Mouse (Mus musculus): Measurements from ENCODE around the gene Uso1. TPM values are rescaled to one million over a fixed set of nuclear protein-coding genes. Genes with fewer than 3 reads are reported as not detected.
A peak's percentile ranks its signal among the peaks of the same experiment; 100 is the strongest.

The Uso1 gene
- polyA plus RNA-seq, 1 experiment from 2014 or later, result 25.9 TPM

GRCm38 (mm10) chr5:92218915-92219793, 81.4 kb downstream of the Uso1 start:
- Histone ChIP-seq H3K9me3 (ENCODE audit: control insufficient read depth, low read length) (no peaks in the 10 kb centered on the region), H3K9ac (ENCODE audit: low read length) (no peak overlapping the region; the same call in 1 of the 2 replicates), H3K36me3 (ENCODE audit: control insufficient read depth, insufficient read depth, low read length) (no peaks in the 10 kb centered on the region), H3K4me3 (ENCODE audit: low read depth, low read length) (no peak overlapping the region), H3K27ac (ENCODE audit: low read depth, low read length) (no peak overlapping the region; the same call in 1 of the 2 replicates), H3K4me2 (peak overlapping the region; percentile 12; the same call in 1 of the 2 replicates), H3K27me3 (ENCODE audit: control insufficient read depth, insufficient read depth, low read length) (no peaks in the 10 kb centered on the region), H3K4me1 (ENCODE audit: control insufficient read depth, insufficient read depth, low read length) (peaks cover 6% of the 10 kb centered on the region; the same call in 1 of the 2 replicates)
- DNase-seq (ENCODE audit: low spot score, missing footprints) (no peak), ATAC-seq (ENCODE audit: low FRiP score) (peak; percentile 94)
- 34% methylated on average over 17 of the region's 17 CpGs for WGBS

- ATAC-seq (ENCODE audit: low FRiP score), result peak; percentile 61; the same call in 1 of the 2 replicates
- no peak for DNase-seq (ENCODE audit: low spot score, missing footprints)
- Histone ChIP-seq H3K9ac (ENCODE audit: low read length) (no peak overlapping the region), H3K4me3 (ENCODE audit: low read depth, low read length) (no peak overlapping the region), H3K27me3 (ENCODE audit: control insufficient read depth, insufficient read depth, low read length) (no peaks in the 10 kb centered on the region), H3K4me1 (ENCODE audit: control insufficient read depth, insufficient read depth, low read length) (peaks cover 6% of the 10 kb centered on the region; the same call in 1 of the 2 replicates), H3K4me2 (no peak overlapping the region), H3K27ac (ENCODE audit: low read depth, low read length) (no peak overlapping the region), H3K9me3 (ENCODE audit: control insufficient read depth, low read length) (no peaks in the 10 kb centered on the region), H3K36me3 (ENCODE audit: control insufficient read depth, insufficient read depth, low read length) (no peaks in the 10 kb centered on the region)
- 75% methylated on average over 6 of the region's 6 CpGs for WGBS
Measured at GRCm38 (mm10) chr5:92219826-92220225, 82.1 kb downstream of the Uso1 start.

GRCm38 (mm10) chr5:92220287-92220902, 82.7 kb downstream of the Uso1 start:
- H3K9ac ChIP-seq (ENCODE audit: low read length), result no peak overlapping the region
- no peaks in the 10 kb centered on the region for H3K9me3 ChIP-seq (ENCODE audit: control insufficient read depth, low read length)
- no peak overlapping the region for H3K4me2 ChIP-seq
- no peak overlapping the region for H3K4me3 ChIP-seq (ENCODE audit: low read depth, low read length)
- peaks cover 6% of the 10 kb centered on the region; the same call in 1 of the 2 replicates for H3K4me1 ChIP-seq (ENCODE audit: control insufficient read depth, insufficient read depth, low read length)
- H3K27me3 ChIP-seq (ENCODE audit: control insufficient read depth, insufficient read depth, low read length), result no peaks in the 10 kb centered on the region
- no peak overlapping the region for H3K27ac ChIP-seq (ENCODE audit: low read depth, low read length)
- H3K36me3 ChIP-seq (ENCODE audit: control insufficient read depth, insufficient read depth, low read length), result no peaks in the 10 kb centered on the region
- WGBS, result 95% methylated on average over 8 of the region's 8 CpGs
- ATAC-seq (ENCODE audit: low FRiP score), result no peak
- DNase-seq (ENCODE audit: low spot score, missing footprints), result no peak

GRCm38 (mm10) chr5:92227782-92228181, 90.0 kb downstream of the Uso1 start:
- Histone ChIP-seq H3K9me3 (ENCODE audit: control insufficient read depth, low read length) (no peaks in the 10 kb centered on the region), H3K4me1 (ENCODE audit: control insufficient read depth, insufficient read depth, low read length) (no peaks in the 10 kb centered on the region), H3K36me3 (ENCODE audit: control insufficient read depth, insufficient read depth, low read length) (no peaks in the 10 kb centered on the region), H3K4me2 (no peak overlapping the region), H3K27ac (ENCODE audit: low read depth, low read length) (no peak overlapping the region), H3K4me3 (ENCODE audit: low read depth, low read length) (no peak overlapping the region), H3K27me3 (ENCODE audit: control insufficient read depth, insufficient read depth, low read length) (no peaks in the 10 kb centered on the region), H3K9ac (ENCODE audit: low read length) (no peak overlapping the region)
- DNase-seq (ENCODE audit: low spot score, missing footprints) (no peak), ATAC-seq (ENCODE audit: low FRiP score) (no peak)
- 90% methylated on average over 7 of the region's 7 CpGs for WGBS

- Histone ChIP-seq H3K4me1 (ENCODE audit: control insufficient read depth, insufficient read depth, low read length) (no peaks in the 10 kb centered on the region), H3K4me2 (no peak overlapping the region), H3K9ac (ENCODE audit: low read length) (no peak overlapping the region), H3K4me3 (ENCODE audit: low read depth, low read length) (no peak overlapping the region), H3K27ac (ENCODE audit: low read depth, low read length) (no peak overlapping the region), H3K36me3 (ENCODE audit: control insufficient read depth, insufficient read depth, low read length) (no peaks in the 10 kb centered on the region), H3K9me3 (ENCODE audit: control insufficient read depth, low read length) (no peaks in the 10 kb centered on the region), H3K27me3 (ENCODE audit: control insufficient read depth, insufficient read depth, low read length) (no peaks in the 10 kb centered on the region)
- no peak for ATAC-seq (ENCODE audit: low FRiP score)
- DNase-seq (ENCODE audit: low spot score, missing footprints), result no peak
- 23% methylated on average over 10 of the region's 10 CpGs for WGBS
Measured at GRCm38 (mm10) chr5:92228776-92229175, 91.0 kb downstream of the Uso1 start.

- Histone ChIP-seq H3K27me3 (ENCODE audit: control insufficient read depth, insufficient read depth, low read length) (no peaks in the 10 kb centered on the region), H3K9me3 (ENCODE audit: control insufficient read depth, low read length) (no peaks in the 10 kb centered on the region), H3K27ac (ENCODE audit: low read depth, low read length) (no peak overlapping the region), H3K4me3 (ENCODE audit: low read depth, low read length) (no peak overlapping the region), H3K36me3 (ENCODE audit: control insufficient read depth, insufficient read depth, low read length) (no peaks in the 10 kb centered on the region), H3K4me2 (no peak overlapping the region), H3K9ac (ENCODE audit: low read length) (no peak overlapping the region), H3K4me1 (ENCODE audit: control insufficient read depth, insufficient read depth, low read length) (no peaks in the 10 kb centered on the region)
- WGBS, result 94% methylated on average over 3 of the region's 3 CpGs
- no peak for DNase-seq (ENCODE audit: low spot score, missing footprints)
- no peak for ATAC-seq (ENCODE audit: low FRiP score)
Measured at GRCm38 (mm10) chr5:92229514-92229913, 91.8 kb downstream of the Uso1 start.

- WGBS, result 89% methylated on average over 11 of the region's 11 CpGs
- ATAC-seq (ENCODE audit: low FRiP score) (no peak), DNase-seq (ENCODE audit: low spot score, missing footprints) (no peak)
- Histone ChIP-seq H3K4me1 (ENCODE audit: control insufficient read depth, insufficient read depth, low read length) (no peaks in the 10 kb centered on the region), H3K4me3 (ENCODE audit: low read depth, low read length) (no peak overlapping the region), H3K9me3 (ENCODE audit: control insufficient read depth, low read length) (no peaks in the 10 kb centered on the region), H3K36me3 (ENCODE audit: control insufficient read depth, insufficient read depth, low read length) (no peaks in the 10 kb centered on the region), H3K9ac (ENCODE audit: low read length) (no peak overlapping the region), H3K27me3 (ENCODE audit: control insufficient read depth, insufficient read depth, low read length) (no peaks in the 10 kb centered on the region), H3K27ac (ENCODE audit: low read depth, low read length) (no peak overlapping the region), H3K4me2 (no peak overlapping the region)
Measured at GRCm38 (mm10) chr5:92230306-92230705, 92.6 kb downstream of the Uso1 start.

GRCm38 (mm10) chr5:92231836-92232235, 94.1 kb downstream of the Uso1 start:
- no peaks in the 10 kb centered on the region for H3K36me3 ChIP-seq (ENCODE audit: control insufficient read depth, insufficient read depth, low read length)
- no peak overlapping the region for H3K27ac ChIP-seq (ENCODE audit: low read depth, low read length)
- no peaks in the 10 kb centered on the region for H3K9me3 ChIP-seq (ENCODE audit: control insufficient read depth, low read length)
- ATAC-seq (ENCODE audit: low FRiP score) (no peak), DNase-seq (ENCODE audit: low spot score, missing footprints) (no peak)
- H3K9ac ChIP-seq (ENCODE audit: low read length), result no peak overlapping the region
- H3K4me2 ChIP-seq, result no peak overlapping the region
- WGBS, result 79% methylated on average over 10 of the region's 10 CpGs
- no peaks in the 10 kb centered on the region for H3K4me1 ChIP-seq (ENCODE audit: control insufficient read depth, insufficient read depth, low read length)
- no peak overlapping the region for H3K4me3 ChIP-seq (ENCODE audit: low read depth, low read length)
- H3K27me3 ChIP-seq (ENCODE audit: control insufficient read depth, insufficient read depth, low read length), result no peaks in the 10 kb centered on the region

- ATAC-seq (ENCODE audit: low FRiP score), result no peak
- 90% methylated on average over 4 of the region's 4 CpGs for WGBS
- Histone ChIP-seq H3K9ac (ENCODE audit: low read length) (no peak overlapping the region), H3K36me3 (ENCODE audit: control insufficient read depth, insufficient read depth, low read length) (no peaks in the 10 kb centered on the region), H3K27me3 (ENCODE audit: control insufficient read depth, insufficient read depth, low read length) (no peaks in the 10 kb centered on the region), H3K4me2 (no peak overlapping the region), H3K9me3 (ENCODE audit: control insufficient read depth, low read length) (no peaks in the 10 kb centered on the region), H3K4me1 (ENCODE audit: control insufficient read depth, insufficient read depth, low read length) (no peaks in the 10 kb centered on the region), H3K4me3 (ENCODE audit: low read depth, low read length) (no peak overlapping the region), H3K27ac (ENCODE audit: low read depth, low read length) (no peak overlapping the region)
- DNase-seq (ENCODE audit: low spot score, missing footprints), result no peak
Measured at GRCm38 (mm10) chr5:92233366-92233765, 95.6 kb downstream of the Uso1 start.
